Mouse (Mus musculus) urinary bladder, postnatal 10 days (tissue): ENCODE measurements around the gene Pcca.
"Not testable (repeated sequence)": the region's sequence is repeated elsewhere in the genome, so short reads cannot be mapped to it uniquely, and the experiment has no call there.

Experiments
- DNase-seq: peaks from one replicate; pipeline ENCODE4 v3.0.0; 2022; ENCODE audit warnings: low spot score

Gene Pcca

DNA sequence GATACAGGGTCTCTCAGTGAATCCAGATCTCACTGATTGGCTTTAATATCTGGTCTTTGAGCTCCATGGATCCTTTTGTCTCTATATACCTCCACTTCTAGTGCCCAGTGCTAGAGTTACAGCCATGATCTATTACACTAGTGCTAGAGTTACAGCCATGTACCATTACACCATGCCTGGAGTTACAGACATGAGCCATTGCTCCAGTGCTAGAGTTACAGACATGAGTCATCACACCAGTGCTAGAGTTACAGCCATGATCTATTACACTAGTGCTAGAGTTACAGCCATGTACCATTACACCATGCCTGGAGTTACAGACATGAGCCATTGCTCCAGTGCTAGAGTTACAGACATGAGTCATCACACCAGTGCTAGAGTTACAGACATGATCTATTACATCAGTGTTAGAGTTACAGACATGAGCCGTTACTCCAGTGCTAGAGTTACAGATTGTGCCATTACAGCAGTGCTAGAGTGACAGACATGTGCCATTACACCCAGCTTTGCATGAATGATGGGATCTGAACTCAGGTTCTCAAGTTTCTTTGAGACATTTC lies 26.8 kb downstream of the Pcca start:
- DNase-seq, result not testable (repeated sequence)

DNA sequence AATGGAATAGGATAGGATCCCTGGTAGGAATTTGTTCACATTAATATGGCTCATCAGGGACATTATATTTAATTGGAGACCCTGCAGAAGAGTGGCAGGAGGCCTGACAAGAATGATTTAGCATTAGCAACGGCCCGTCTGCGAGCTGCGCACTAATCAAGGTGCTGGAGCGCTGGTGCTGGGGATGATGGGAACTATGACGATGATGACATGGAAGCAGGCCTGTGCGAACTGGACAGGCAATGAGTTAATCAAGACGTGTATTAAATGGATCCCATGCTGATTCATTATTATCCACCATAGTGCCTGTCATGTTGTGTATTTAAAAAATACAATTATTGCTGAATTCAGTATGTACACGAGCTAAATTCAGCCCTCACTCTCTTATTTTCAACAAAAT lies 36.7 kb downstream of the Pcca start:
- no peak for DNase-seq

DNA sequence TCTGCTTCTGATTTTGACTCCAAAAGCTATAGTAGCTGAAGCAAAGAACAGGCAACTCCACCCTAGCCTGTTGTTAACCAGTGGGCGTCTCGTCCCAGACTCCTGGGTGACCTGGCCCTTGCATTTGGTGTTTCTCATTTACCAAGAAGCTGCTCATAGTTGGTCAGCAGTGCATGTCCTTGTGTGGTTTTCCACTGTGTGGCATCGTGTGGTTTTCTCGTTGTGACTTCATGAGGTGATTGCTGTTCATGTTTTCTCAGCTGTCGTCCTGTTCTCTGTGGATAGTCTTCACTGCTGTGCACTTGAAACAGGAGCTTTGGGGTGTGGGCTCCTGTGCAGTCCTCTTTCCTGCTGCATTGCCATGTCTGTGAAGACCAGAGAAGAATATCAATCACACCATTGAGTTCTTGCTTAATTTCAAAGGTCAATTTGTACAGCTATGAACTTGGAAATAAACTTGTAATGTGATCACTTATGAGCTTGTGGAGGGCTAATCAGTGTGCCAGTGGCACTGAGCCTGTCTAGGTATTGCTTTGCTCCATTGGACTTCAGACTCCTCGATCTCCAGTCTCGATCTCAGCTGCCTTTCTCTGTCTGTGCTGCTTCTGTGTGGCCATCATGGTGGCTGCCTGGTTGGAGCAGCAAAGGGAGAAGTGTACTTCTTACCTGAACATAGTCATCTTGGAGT lies 40.1 kb downstream of the Pcca start:
- no peak for DNase-seq

DNA sequence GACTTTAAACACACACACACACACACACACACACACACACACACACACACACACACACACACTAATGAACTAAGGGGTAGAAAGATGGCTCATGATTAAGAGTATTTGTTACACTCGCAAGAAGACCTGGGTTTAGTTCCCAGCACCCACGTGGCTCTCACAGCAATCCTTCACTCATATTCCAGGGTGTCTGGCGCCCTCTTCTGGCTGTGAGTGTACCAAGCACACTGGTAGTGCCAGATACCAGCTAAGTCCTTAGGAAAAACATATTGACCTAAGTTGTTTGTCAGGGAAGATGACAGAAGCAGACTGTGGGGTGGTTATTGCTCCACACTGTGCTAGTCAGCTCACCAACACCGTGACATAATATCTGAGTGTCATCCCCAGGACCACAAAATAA lies 43.7 kb downstream of the Pcca start:
- DNase-seq, result no peak

DNA sequence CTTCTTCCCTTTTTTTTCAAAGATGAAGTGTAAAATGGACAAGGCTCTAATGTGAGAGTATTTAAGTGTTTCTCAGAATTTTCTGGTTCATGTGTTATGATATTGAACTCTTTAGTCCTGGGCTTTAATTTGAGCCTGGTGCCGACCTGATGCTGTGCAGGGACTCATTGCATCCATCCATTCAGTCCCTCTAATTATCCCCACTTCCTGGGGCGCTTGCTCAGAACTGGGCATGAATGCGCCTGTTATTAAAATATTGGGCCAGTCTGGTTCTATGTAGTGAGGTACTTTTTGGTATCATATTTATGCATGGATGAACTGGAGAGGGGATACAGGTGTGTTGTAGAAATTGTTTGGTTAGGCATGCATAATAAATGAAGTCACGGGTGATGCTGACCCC lies 47.9 kb downstream of the Pcca start:
- no peak for DNase-seq

DNA sequence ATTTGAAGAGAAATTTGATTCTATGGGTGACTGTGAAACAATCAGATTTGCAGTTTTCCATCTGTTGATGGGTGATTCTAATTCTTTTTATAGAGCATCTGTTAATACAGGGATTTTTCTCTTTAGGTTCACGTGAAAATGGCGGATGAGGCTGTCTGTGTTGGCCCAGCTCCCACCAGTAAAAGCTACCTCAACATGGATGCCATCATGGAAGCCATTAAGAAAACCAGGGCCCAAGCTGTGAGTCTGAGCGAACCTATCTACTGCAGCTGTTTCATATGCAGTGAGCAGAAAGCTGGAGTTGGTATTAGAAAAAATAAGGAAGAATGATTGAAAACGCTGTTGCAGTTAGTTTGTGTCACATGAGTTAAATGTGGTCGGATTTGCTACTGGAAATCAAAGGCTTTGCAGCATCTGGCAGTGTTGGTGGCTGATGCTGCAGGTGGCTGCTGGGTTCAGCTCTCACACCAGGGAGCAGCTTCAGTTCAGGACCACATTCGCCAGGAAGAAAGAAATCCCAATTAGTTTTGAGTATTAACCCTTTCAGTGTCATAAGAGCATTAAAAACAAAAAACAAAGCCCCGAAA lies 48.5 kb downstream of the Pcca start:
- no peak for DNase-seq

DNA sequence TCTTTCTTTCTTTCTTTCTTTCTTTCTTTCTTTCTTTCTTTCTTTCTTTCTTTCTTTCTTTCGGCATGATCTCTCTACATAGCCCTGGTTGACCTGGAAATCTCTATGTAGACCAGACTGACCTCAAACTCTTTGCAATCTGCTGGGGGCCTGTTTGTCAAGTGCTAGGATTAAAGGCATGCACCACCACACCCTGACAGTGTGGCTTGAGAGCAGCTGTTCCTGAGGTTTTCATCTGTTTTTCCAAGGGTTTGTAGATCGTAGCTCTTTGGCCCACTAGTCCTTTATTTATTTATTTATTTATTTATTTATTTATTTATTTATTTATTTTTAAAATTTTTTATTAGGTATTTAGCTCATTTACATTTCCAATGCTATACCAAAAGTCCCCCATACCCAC lies 50.0 kb downstream of the Pcca start:
- DNase-seq, result not testable (repeated sequence)

DNA sequence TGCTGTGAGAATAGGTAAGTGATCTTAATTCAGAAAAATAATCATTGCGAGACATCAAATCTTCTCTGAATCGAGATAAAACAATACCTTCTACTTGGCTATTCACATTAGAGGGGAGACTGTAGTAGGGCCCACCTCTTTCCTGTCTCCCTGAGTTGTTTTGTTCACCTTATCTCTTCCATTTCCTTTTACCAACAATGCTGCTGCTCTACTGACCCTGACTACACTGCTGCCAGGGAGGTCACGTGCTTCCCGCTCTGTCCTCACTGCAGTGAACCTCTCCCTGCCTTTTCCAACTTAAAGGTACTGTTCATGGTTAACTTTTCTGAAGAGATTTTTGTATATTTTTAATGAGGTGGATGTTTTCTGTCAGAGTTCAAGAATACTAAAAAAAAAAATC lies 52.8 kb downstream of the Pcca start:
- no peak for DNase-seq

DNA sequence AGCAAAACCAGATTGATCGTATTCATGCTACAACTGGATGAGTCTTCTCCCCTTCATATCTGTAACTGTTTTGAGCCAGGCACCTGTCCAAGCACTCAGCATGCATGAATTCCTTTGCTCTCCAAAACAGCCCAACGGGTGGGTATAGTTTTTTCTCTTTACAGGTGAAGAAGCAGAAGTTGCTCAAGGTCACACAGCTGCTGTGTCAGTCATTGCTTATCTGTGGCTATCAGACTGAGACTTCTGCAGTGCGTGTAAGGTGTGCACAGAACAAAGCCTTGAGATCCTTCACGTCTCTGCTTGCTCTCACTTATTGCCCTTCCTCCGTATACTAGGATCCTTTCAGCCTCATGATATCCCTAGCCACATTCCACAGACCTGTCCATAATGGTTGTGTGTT lies 63.4 kb downstream of the Pcca start:
- no peak for DNase-seq

DNA sequence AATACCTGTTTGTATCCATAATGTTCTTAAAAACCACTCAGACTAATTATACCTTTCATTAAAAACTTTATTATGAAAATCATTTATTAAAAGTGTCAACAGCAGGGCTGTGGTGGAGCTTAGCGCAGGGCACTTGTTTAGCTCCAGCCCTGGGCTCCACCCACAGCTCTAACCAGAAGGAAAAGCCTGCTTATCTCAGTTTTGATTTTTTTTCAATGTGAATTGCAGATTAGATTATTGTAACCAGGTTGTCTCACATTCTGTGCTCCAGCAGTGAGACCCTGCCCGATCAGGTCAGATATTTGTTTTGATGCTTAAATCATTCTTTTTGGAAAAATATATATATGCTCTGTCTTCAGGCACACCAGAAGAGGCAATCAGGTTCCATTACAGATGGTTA lies 64.7 kb downstream of the Pcca start:
- DNase-seq, result no peak

DNA sequence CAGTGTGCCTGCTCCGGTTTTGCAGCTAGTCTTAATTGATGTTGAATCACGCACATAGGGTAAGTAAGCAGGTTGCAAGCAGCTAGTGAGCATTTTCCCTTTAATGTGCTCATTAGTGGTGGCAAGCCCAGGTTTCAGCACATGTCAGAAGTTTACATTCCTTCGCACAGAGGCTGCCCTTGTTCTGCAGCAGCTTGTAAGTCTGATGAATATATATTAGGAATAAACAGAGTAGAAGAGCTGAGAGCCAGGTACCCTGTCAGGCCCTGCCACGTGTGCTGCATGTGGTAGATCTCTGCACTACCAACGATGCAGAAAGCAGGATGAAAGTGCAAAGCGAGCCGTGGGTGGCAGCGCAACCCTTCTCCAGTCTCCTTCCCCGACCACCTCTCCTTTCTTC lies 65.7 kb downstream of the Pcca start:
- no peak for DNase-seq

DNA sequence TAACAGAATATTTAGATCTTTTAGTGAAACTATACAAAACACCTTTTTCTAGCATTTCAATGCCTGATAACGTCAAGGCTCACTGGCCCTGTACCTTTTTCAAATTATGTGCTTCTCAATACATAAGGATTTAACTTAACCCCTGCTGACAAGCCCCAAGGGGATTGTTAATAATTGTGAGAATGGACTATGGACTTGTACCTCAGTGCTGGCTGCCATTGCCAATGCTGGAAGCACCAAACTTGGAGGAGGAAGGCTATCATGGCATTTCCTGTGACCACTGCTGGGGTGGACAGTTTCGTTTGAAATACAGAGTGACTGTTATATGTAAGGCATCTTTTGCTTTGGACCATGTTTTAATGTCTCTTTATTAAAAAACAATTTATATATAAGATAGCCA lies 68.6 kb downstream of the Pcca start:
- no peak for DNase-seq

DNA sequence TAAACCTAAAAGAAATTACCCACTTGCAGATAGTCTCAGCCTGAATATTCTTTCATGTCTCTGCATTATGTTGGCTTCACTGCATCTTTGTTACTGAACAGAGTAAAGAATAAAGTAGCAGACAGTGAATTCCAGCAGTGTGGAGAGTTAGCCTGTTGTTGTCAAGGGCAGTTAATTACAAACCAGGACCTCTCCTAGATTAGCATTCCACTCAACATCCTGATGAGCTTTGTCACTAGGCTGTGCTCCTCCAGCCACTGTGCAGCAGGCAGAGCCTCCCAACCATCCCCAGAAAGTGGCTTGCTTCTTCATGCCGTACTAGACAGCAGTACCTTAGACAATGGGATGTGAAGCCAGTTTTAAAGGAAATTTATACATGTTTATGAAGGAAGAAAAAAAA lies 72.4 kb downstream of the Pcca start:
- no peak for DNase-seq

DNA sequence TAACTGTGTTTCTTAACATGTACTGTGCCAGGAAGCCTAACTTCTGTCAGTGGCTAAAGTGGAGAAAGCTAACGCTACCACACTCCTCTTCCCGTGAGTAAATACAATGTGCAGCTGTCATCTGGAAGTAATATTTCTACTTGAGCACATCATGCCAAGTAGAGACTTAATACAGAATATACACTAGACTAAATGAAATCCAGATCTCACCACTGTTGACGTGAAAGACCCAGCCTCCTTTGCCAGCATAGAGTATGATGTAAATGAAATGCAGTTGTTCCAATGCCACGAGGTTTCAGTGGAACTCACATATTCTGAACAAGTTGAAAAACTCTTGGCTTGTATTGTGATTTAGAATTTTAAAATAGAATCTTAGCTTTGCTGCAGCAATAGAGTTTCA lies 73.3 kb downstream of the Pcca start:
- DNase-seq, result no peak

DNA sequence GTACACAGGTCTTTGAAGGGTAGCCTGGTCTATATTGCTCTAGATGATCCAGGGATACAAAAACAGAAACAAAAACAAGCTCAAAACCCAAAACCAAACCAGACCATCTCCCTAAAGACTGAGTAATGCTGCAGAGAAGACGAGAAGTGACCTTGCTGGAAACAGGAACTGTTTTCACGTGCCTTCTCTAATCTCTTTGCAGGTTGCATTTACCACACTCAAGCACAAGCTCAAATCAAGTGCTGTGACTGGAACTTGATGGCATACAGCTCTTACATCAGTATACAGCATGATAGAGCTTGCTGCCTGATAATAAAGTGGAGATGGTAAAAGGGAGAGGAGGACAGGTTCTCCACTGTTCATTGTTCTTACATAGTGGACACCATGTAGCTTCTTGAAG lies 74.2 kb downstream of the Pcca start:
- DNase-seq, result no peak

DNA sequence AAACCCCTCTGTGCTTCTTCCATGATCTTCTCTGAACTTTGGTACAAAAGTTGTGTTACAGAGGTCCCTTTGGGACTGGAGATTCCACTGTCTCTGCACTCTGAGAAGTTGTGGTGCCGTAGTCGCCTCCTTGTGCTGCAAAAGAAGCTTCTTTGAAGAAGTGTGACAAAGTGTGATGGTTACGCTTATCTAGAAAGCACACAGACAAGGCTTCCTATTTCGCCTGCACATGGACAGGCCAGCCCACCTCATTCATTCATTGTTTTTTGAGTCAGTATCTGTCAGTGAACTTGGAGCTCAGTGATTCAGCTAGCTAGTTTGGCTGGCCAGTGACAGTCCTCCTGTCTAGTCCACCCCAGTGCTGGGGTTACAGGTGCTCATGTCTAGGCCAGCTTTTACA lies 76.9 kb downstream of the Pcca start:
- DNase-seq, result no peak

DNA sequence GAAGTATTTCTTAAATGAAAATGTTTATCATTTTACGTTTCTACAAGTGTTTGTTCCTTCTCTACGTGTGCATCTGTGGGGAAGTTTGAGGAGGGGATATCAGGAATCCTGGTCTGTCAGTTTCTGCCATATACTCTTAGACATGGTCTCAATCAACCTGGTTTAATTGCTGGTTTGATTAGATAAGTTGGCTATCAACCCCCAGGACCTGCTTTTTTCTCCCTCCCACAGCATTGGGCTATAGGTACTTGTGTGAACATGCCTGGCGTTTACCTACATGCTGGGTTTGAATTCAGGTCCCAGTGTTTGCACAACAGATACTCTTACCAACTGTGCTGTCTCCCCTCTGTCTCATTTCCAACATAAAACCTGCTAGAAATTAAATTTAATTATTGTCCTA lies 78.2 kb downstream of the Pcca start:
- no peak for DNase-seq

DNA sequence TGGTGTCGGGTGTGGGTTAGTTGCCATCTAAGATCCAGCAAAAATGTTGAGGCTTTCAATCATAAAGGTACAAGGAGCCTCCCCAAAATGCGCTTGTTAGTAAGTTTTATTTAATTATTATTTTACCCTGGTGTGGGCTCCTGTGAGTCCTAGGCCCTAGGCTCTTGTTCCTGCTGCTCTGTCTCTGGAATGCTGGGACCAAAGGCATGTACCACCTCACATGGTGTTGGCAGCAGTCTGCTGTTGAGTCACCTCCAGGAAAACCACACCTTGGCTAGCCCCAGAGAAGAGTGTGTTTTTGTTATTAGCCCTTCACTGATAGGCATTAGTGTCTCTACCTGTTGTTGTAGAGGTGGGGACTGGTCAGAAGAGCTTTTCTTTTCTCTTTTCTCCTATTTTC lies 83.5 kb downstream of the Pcca start:
- no peak for DNase-seq

DNA sequence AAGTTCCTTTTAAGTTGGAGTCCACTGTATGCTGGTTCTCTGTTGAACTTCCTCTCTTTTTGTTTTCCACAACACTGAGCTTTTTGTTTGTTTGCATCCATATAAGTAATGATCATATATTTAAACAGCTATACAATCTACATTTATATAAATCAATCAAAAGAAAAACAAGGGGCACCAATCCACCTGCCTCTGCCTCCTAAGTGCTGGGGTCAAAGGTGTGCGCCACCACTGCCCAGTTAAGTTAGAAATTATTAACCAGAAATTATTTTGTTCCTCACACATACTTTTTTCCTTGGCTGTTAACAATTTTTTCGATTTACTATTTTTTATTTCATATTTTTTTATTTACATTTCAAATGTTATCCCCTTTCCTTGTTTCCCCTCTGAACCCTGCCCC lies 99.3 kb downstream of the Pcca start:
- no peak for DNase-seq

DNA sequence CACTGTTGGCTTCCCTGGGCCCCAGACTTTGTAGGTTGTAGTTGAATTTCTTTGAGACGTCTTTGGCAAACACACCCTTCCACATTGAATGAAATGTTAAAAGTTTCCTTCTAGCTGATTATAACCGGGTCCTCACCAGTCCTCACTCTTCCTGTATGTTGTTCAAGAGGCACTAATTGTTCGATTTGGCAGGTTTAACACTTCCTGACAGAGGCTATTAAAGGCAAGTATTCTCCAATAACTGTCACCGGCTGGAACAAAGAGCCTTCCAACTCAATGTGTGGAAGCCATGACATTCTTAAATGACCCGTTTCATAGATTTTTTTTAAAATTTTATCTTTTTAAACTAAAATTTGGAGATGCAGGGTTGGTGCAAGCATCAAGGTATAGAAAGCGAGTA lies 102.5 kb downstream of the Pcca start:
- no peak for DNase-seq

DNA sequence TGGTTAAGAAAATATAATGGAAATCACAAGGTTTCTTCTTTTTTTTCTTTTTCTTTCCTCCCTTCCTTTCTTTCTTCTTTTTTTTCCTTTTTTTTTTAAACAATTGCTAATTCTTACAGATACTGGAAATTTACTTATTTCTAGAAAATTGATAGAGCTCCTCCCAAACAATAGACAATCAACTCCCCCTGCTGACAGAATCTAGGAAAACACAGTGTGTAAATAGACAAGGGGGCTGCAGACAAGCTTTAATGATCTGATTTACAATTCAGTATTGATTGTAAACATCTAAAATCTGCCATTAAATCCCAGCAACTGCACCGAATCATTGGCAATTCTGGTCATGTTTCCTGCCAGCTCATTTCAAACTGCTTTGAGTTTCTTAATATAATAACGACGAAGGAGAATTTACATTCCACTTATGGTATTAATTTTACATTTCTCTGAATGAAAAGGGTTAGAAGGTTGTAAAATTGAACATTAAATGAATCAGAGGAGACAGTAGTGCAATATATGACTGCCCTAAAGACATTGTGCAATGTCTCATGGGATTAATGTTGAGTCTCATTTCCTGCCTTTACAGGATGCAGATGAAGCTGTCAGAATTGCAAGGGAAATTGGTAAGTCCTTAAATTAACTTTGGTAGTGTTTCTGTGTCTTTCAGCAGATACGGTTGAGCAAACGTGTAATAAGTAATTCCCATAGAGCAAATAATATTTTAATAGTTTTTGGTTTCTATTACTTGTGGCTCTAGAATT lies 103.9 kb downstream of the Pcca start:
- no peak for DNase-seq

DNA sequence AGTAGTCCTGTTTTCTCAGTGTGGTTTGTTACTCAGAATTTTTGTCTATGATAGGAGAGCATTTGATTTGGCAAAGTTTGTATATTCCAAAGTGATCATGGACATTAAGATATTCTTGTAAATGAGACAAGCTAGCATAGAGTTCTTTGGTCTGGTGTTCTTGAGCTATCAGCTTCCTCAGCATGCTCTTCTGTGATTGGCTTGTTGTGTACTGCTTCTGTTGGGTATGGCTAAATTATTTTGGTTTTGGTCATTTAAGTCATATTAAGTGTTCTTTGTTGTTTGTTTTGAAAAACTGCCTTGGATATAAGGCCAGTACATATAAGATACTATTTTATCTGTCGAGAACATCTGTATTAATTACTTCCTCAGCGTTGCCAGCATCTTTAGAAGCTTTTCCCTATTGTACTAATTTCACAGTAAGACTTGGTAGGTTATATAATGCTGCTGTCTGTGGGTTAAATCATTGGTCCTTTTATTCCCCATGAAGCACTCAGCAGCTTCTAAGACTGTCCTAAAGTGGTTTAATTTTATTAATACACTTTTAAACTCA lies 105.1 kb downstream of the Pcca start:
- DNase-seq, result no peak

DNA sequence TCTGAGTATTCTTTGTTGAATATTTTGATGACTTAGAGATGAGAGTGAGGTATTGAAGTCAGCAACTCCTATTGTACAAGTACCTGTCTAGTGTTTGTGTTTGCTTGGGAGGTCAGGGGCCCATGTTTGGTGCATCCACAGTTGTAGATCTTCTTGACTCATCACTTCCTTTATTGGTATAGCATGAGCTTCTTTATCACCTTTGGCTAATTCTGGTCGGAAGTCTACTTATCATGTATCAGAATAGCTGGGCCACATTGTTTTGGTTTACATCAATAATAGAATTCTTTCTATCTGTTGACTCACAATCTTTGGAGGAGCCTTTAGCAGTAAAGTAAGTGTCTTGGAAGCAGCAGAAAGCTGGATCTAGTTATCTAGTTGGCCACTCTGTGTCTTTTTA lies 108.3 kb downstream of the Pcca start:
- no peak for DNase-seq
